Mouse (Mus musculus): ENCODE measurements around the gene Polr2b. TPM values are rescaled to one million over a fixed set of nuclear protein-coding genes. Genes with fewer than 3 reads are reported as not detected.

Gene Polr2b
- polyA plus RNA-seq, 1 experiment from 2014 or later = 58.7 TPM

- H3K9me3 ChIP-seq (ENCODE audit: control insufficient read depth, low read length) = no peaks in the 10 kb centered on the region
- H3K27ac ChIP-seq (ENCODE audit: low read depth, low read length) = no peak overlapping the region
- no peaks in the 10 kb centered on the region for H3K27me3 ChIP-seq (ENCODE audit: control insufficient read depth, insufficient read depth, low read length)
- H3K4me1 ChIP-seq (ENCODE audit: control insufficient read depth, insufficient read depth, low read length) = no peaks in the 10 kb centered on the region
- no peak for ATAC-seq (ENCODE audit: low read depth)
- WGBS = 83% methylated on average over 6 of the region's 6 CpGs
- H3K36me3 ChIP-seq (ENCODE audit: control insufficient read depth, insufficient read depth, low read length) = no peaks in the 10 kb centered on the region
- no peak overlapping the region for H3K9ac ChIP-seq (replicated peaks; ENCODE audit: low read depth, low read length)
- no peak overlapping the region for H3K4me3 ChIP-seq (ENCODE audit: low read depth, low read length)
- H3K4me2 ChIP-seq (ENCODE audit: low read depth, low read length) = no peak overlapping the region
Observed at GRCm38 (mm10) chr5:77385900-77386595, 76.1 kb downstream of the Polr2b start.

- H3K4me2 ChIP-seq (ENCODE audit: low read depth, low read length) = no peak overlapping the region
- WGBS = 78% methylated on average over 10 of the region's 10 CpGs
- H3K27ac ChIP-seq (ENCODE audit: low read depth, low read length) = no peak overlapping the region
- H3K9me3 ChIP-seq (ENCODE audit: control insufficient read depth, low read length) = no peaks in the 10 kb centered on the region
- no peak for ATAC-seq (ENCODE audit: low read depth)
- H3K36me3 ChIP-seq (ENCODE audit: control insufficient read depth, insufficient read depth, low read length) = no peaks in the 10 kb centered on the region
- no peak overlapping the region for H3K4me3 ChIP-seq (ENCODE audit: low read depth, low read length)
- H3K27me3 ChIP-seq (ENCODE audit: control insufficient read depth, insufficient read depth, low read length) = no peaks in the 10 kb centered on the region
- no peaks in the 10 kb centered on the region for H3K4me1 ChIP-seq (ENCODE audit: control insufficient read depth, insufficient read depth, low read length)
- no peak overlapping the region for H3K9ac ChIP-seq (replicated peaks; ENCODE audit: low read depth, low read length)
Observed at GRCm38 (mm10) chr5:77386596-77387413, 76.9 kb downstream of the Polr2b start.

GRCm38 (mm10) chr5:77387414-77387704 lies 77.4 kb downstream of the Polr2b start:
- H3K4me1 ChIP-seq (ENCODE audit: control insufficient read depth, insufficient read depth, low read length) = no peaks in the 10 kb centered on the region
- H3K9ac ChIP-seq (replicated peaks; ENCODE audit: low read depth, low read length) = no peak overlapping the region
- H3K4me3 ChIP-seq (ENCODE audit: low read depth, low read length) = no peak overlapping the region
- no peak overlapping the region for H3K27ac ChIP-seq (ENCODE audit: low read depth, low read length)
- 82% methylated on average over 8 of the region's 8 CpGs for WGBS
- H3K27me3 ChIP-seq (ENCODE audit: control insufficient read depth, insufficient read depth, low read length) = no peaks in the 10 kb centered on the region
- H3K9me3 ChIP-seq (ENCODE audit: control insufficient read depth, low read length) = no peaks in the 10 kb centered on the region
- no peaks in the 10 kb centered on the region for H3K36me3 ChIP-seq (ENCODE audit: control insufficient read depth, insufficient read depth, low read length)
- no peak overlapping the region for H3K4me2 ChIP-seq (ENCODE audit: low read depth, low read length)
- no peak for ATAC-seq (ENCODE audit: low read depth)

- Histone ChIP-seq H3K9me3 (ENCODE audit: control insufficient read depth, low read length) (no peaks in the 10 kb centered on the region), H3K4me2 (ENCODE audit: low read depth, low read length) (no peak overlapping the region), H3K4me3 (ENCODE audit: low read depth, low read length) (no peak overlapping the region), H3K9ac (replicated peaks; ENCODE audit: low read depth, low read length) (no peak overlapping the region), H3K36me3 (ENCODE audit: control insufficient read depth, insufficient read depth, low read length) (no peaks in the 10 kb centered on the region), H3K27ac (ENCODE audit: low read depth, low read length) (no peak overlapping the region), H3K4me1 (ENCODE audit: control insufficient read depth, insufficient read depth, low read length) (no peaks in the 10 kb centered on the region), H3K27me3 (ENCODE audit: control insufficient read depth, insufficient read depth, low read length) (no peaks in the 10 kb centered on the region)
- no peak for ATAC-seq (ENCODE audit: low read depth)
- 89% methylated on average over 6 of the region's 6 CpGs for WGBS
Observed at GRCm38 (mm10) chr5:77388359-77388758, 78.4 kb downstream of the Polr2b start.

GRCm38 (mm10) chr5:77390272-77390671 lies 80.3 kb downstream of the Polr2b start:
- no peak overlapping the region for H3K9ac ChIP-seq (replicated peaks; ENCODE audit: low read depth, low read length)
- H3K27ac ChIP-seq (ENCODE audit: low read depth, low read length) = no peak overlapping the region
- no peak overlapping the region for H3K4me2 ChIP-seq (ENCODE audit: low read depth, low read length)
- no peaks in the 10 kb centered on the region for H3K9me3 ChIP-seq (ENCODE audit: control insufficient read depth, low read length)
- no peak overlapping the region for H3K4me3 ChIP-seq (ENCODE audit: low read depth, low read length)
- H3K27me3 ChIP-seq (ENCODE audit: control insufficient read depth, insufficient read depth, low read length) = no peaks in the 10 kb centered on the region
- WGBS = 93% methylated on average over 2 of the region's 2 CpGs
- no peak for ATAC-seq (ENCODE audit: low read depth)
- no peaks in the 10 kb centered on the region for H3K36me3 ChIP-seq (ENCODE audit: control insufficient read depth, insufficient read depth, low read length)
- no peaks in the 10 kb centered on the region for H3K4me1 ChIP-seq (ENCODE audit: control insufficient read depth, insufficient read depth, low read length)

GRCm38 (mm10) chr5:77393094-77393619 lies 83.2 kb downstream of the Polr2b start:
- no peak overlapping the region for H3K27ac ChIP-seq (ENCODE audit: low read depth, low read length)
- no peak overlapping the region for H3K4me3 ChIP-seq (ENCODE audit: low read depth, low read length)
- H3K9ac ChIP-seq (replicated peaks; ENCODE audit: low read depth, low read length) = no peak overlapping the region
- no peaks in the 10 kb centered on the region for H3K36me3 ChIP-seq (ENCODE audit: control insufficient read depth, insufficient read depth, low read length)
- no peaks in the 10 kb centered on the region for H3K9me3 ChIP-seq (ENCODE audit: control insufficient read depth, low read length)
- no peaks in the 10 kb centered on the region for H3K27me3 ChIP-seq (ENCODE audit: control insufficient read depth, insufficient read depth, low read length)
- no peak for ATAC-seq (ENCODE audit: low read depth)
- H3K4me1 ChIP-seq (ENCODE audit: control insufficient read depth, insufficient read depth, low read length) = no peaks in the 10 kb centered on the region
- no peak overlapping the region for H3K4me2 ChIP-seq (ENCODE audit: low read depth, low read length)
- WGBS = 85% methylated on average over 10 of the region's 10 CpGs

- Histone ChIP-seq H3K27ac (ENCODE audit: low read depth, low read length) (no peak overlapping the region), H3K9ac (replicated peaks; ENCODE audit: low read depth, low read length) (no peak overlapping the region), H3K4me3 (ENCODE audit: low read depth, low read length) (no peak overlapping the region), H3K27me3 (ENCODE audit: control insufficient read depth, insufficient read depth, low read length) (no peaks in the 10 kb centered on the region), H3K4me2 (ENCODE audit: low read depth, low read length) (no peak overlapping the region), H3K4me1 (ENCODE audit: control insufficient read depth, insufficient read depth, low read length) (no peaks in the 10 kb centered on the region), H3K36me3 (ENCODE audit: control insufficient read depth, insufficient read depth, low read length) (no peaks in the 10 kb centered on the region), H3K9me3 (ENCODE audit: control insufficient read depth, low read length) (no peaks in the 10 kb centered on the region)
- peak; percentile 41; the same call in 1 of the 2 replicates for ATAC-seq (ENCODE audit: low read depth)
- WGBS = 42% methylated on average over 9 of the region's 9 CpGs
Observed at GRCm38 (mm10) chr5:77393990-77394618, 84.2 kb downstream of the Polr2b start.

- Histone ChIP-seq H3K27ac (ENCODE audit: low read depth, low read length) (no peak overlapping the region), H3K27me3 (ENCODE audit: control insufficient read depth, insufficient read depth, low read length) (no peaks in the 10 kb centered on the region), H3K9ac (replicated peaks; ENCODE audit: low read depth, low read length) (no peak overlapping the region), H3K4me1 (ENCODE audit: control insufficient read depth, insufficient read depth, low read length) (no peaks in the 10 kb centered on the region), H3K4me2 (ENCODE audit: low read depth, low read length) (no peak overlapping the region), H3K9me3 (ENCODE audit: control insufficient read depth, low read length) (no peaks in the 10 kb centered on the region), H3K36me3 (ENCODE audit: control insufficient read depth, insufficient read depth, low read length) (no peaks in the 10 kb centered on the region), H3K4me3 (ENCODE audit: low read depth, low read length) (no peak overlapping the region)
- no peak for ATAC-seq (ENCODE audit: low read depth)
- WGBS = 76% methylated on average over 14 of the region's 14 CpGs
Observed at GRCm38 (mm10) chr5:77398285-77399057, 88.5 kb downstream of the Polr2b start.

All from neural tube, embryonic 14.5 days (tissue).